Mouse (Mus musculus): ENCODE results near the gene Tyr. TPM values are rescaled to one million over a fixed set of nuclear protein-coding genes. Genes with fewer than 3 reads are reported as not detected.
A peak's percentile ranks its signal among the peaks of the same experiment; 100 is the strongest.

Gene Tyr
- 0.03 TPM in 1 of 2 replicates, not detected in the other for polyA plus RNA-seq (2015; fragmentation: Nextera tagmentation; extraction: Ambion mirVana)

DNA sequence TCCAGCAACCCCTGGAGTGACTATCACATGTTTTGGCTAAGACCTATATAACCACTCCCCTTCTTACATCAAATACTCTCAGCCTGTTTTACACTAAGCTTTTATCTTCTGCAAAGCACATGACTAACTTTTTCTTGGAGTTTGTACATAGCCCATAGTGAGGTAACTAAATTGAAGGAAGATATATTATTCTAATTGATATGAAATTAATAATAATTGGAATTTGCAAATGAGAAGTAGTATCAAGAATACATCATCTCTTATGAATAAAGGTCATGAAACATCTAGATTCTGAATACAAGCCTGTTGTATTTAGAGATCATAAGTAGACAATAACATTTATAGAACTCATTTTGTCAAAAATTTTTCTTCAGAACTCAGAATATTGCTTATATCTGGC, at the start of gene Tyr:
Gene Tyr, minus strand, starts transcription at position 101 of the 400 bp plus-strand sequence.
- no peak for DNase-seq (ENCODE audit: low spot score)

DNA sequence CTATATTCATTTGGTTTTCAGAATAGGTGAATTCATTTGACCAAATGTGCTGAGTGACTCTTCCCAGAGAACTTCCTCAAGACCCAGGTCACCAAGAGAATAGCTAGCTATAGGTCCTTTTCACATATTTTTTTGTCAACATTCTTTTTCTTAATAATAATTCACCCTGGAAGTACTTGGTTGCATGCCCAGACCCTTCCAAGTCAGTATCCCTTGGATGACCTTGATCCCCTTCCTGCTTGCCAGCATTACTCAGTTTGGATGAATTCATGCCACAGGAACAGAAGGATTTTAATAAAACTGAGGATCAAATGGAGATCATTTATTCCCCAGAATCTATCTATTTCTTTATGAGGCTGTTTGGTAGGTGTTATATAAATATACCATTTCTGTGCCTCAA, 45.7 kb upstream of the Tyr start:
- DNase-seq (ENCODE audit: low spot score), result no peak

DNA sequence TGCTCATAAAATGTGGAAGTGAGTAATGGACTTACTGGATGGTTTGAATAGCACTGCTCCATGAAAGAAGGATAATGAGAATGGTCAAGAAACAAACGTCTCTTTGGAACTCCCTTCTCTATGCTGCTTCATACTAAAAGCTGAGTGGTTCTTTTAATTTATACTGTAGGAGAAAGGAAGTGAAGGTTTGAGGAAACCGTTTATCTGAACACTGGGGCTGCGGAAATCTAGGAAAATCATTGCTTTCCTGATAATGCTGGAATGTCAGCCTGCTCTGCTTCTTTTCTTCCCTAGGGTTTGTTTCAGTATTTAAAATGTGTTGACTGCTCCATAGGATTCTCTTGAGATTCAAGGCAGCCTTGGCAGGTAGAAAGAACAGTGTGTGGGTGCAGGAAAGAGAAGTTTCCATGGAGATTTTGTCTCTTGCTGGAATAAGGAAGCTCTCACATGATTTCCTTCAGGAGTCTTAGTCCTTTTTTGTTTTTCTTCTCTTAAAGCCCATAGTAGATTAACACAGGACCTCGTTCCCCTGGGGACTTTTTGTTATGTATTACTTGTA, 891 bp upstream of the Tyr start:
- DNase-seq (ENCODE audit: low spot score), result no peak

DNA sequence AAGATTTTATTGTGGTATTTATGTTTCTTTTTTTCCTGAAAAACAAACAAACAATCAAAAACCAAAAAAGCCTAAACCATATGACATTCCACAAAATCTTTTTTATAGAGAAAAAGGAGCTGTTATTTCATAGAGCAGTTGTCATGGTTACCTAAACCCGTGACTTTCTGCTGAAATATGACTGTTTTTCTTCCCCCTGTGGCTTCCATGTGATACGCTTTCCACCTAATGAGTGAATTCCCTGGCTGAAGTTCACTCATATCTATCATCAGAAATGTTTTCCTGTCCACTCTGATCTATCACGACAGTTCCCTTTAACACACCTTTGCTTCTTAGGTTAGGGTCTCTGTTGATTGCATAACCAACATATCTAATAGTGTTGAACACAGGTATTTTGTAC, 5.3 kb downstream of the Tyr start:
- no peak for DNase-seq (ENCODE audit: low spot score)

- no peak for DNase-seq (ENCODE audit: low spot score)
Observed at GRCm38 (mm10) chr7:87413271-87413670, 80.0 kb downstream of the Tyr start.

DNA sequence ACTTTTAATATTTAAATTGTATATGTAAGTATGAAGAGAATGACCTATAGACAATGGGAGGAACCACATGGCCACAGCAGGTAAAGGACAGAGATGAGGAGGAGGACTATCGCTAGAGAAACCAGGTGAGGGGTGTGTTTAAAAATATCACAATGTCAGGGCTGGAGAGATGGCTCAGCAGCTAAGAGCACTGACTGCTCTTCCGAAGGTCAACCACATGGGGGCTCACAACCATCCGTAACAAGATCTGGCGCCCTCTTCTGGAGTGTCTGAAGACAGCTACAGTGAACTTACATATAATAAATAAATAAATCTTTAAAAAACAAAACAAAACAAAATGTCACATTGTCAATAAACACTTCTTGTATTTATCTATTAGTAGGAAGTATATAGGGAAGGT, 81.9 kb downstream of the Tyr start:
- peak; percentile 1 for DNase-seq (ENCODE audit: low spot score)

- DNase-seq (ENCODE audit: low spot score), result no peak
Observed at GRCm38 (mm10) chr7:87397023-87397422, 96.3 kb downstream of the Tyr start.

GRCm38 (mm10) chr7:87374935-87375334, 118.4 kb downstream of the Tyr start:
- DNase-seq (ENCODE audit: low spot score), result no peak

Other genes starting within 250 kb of the Tyr start
- gene Nox4, start 247.4 kb downstream of the Tyr start, polyA plus RNA-seq (2015; fragmentation: Nextera tagmentation; extraction: Ambion mirVana), result 0.36 and 0.53 TPM in 2 replicates
- gene Grm5, start 90.7 kb upstream of the Tyr start, polyA plus RNA-seq (2015; fragmentation: Nextera tagmentation; extraction: Ambion mirVana), result 0.01 and 0.03 TPM in 2 replicates

All from thymus, postnatal 0 days (tissue).